Mouse (Mus musculus): ENCODE results near the gene Asna1.

Asna1 gene

GRCm38 (mm10) chr8:85025098-85025932 is at the start of gene Asna1:
TSS of gene Asna1 (minus strand) at chr8:85025281.
- peak; percentile 93 for DNase-seq (ENCODE audit: low spot score)

- DNase-seq (ENCODE audit: low spot score): no peak
Observed at GRCm38 (mm10) chr8:85074617-85075016, 49.5 kb upstream of the Asna1 start.

GRCm38 (mm10) chr8:85074167-85074566 is 49.1 kb upstream of the Asna1 start:
- no peak for DNase-seq (ENCODE audit: low spot score)

GRCm38 (mm10) chr8:85073041-85073612 is 48.0 kb upstream of the Asna1 start:
- DNase-seq (ENCODE audit: low spot score): no peak

- DNase-seq (ENCODE audit: low spot score): no peak
Observed at GRCm38 (mm10) chr8:85072364-85072929, 47.4 kb upstream of the Asna1 start.

GRCm38 (mm10) chr8:85071514-85072281 is 46.6 kb upstream of the Asna1 start, which contains the start of gene Dhps:
TSS of gene Dhps (plus strand) at chr8:85071757.
- DNase-seq (ENCODE audit: low spot score): peak; percentile 90

- no peak for DNase-seq (ENCODE audit: low spot score)
Observed at GRCm38 (mm10) chr8:85071041-85071440, 46.0 kb upstream of the Asna1 start.

- DNase-seq (ENCODE audit: low spot score): no peak
Observed at GRCm38 (mm10) chr8:85067982-85068381, 42.9 kb upstream of the Asna1 start, which contains the start of gene Gm5741. TSS of gene Gm5741 (minus strand) at chr8:85067982.

GRCm38 (mm10) chr8:85067155-85067554 is 42.1 kb upstream of the Asna1 start:
- DNase-seq (ENCODE audit: low spot score): no peak

GRCm38 (mm10) chr8:85065213-85065612 is 40.1 kb upstream of the Asna1 start:
- DNase-seq (ENCODE audit: low spot score): no peak

- DNase-seq (ENCODE audit: low spot score): no peak
Observed at GRCm38 (mm10) chr8:85062603-85063002, 37.5 kb upstream of the Asna1 start.

GRCm38 (mm10) chr8:85059879-85060616 is 35.0 kb upstream of the Asna1 start, which contains the start of gene Fbxw9:
TSS of gene Fbxw9 (plus strand) at chr8:85060055.
- DNase-seq (ENCODE audit: low spot score): peak; percentile 92

GRCm38 (mm10) chr8:85057367-85057766 is 32.3 kb upstream of the Asna1 start:
- no peak for DNase-seq (ENCODE audit: low spot score)

- no peak for DNase-seq (ENCODE audit: low spot score)
Observed at GRCm38 (mm10) chr8:85043619-85044018, 18.5 kb upstream of the Asna1 start.

- DNase-seq (ENCODE audit: low spot score): peak; percentile 46
Observed at GRCm38 (mm10) chr8:85037681-85038531, 12.8 kb upstream of the Asna1 start.

- DNase-seq (ENCODE audit: low spot score): no peak
Observed at GRCm38 (mm10) chr8:85037366-85037680, 12.2 kb upstream of the Asna1 start.

GRCm38 (mm10) chr8:85036718-85037365 is 11.8 kb upstream of the Asna1 start, which contains the start of gene Tnpo2:
TSS of gene Tnpo2 (plus strand) at chr8:85036915.
- peak; percentile 92 for DNase-seq (ENCODE audit: low spot score)

- DNase-seq (ENCODE audit: low spot score): no peak
Observed at GRCm38 (mm10) chr8:85036381-85036717, 11.3 kb upstream of the Asna1 start.

GRCm38 (mm10) chr8:85035728-85036310 is 10.7 kb upstream of the Asna1 start:
- peak; percentile 47 for DNase-seq (ENCODE audit: low spot score)

Measured in T-cell, adult 2 months (primary cell).